Mouse (Mus musculus) heart, embryonic 14.5 days (tissue): ENCODE measurements around the gene 9530077C05Rik. TPM values are rescaled to one million over a fixed set of nuclear protein-coding genes. Genes with fewer than 3 reads are reported as not detected.

ENCODE experiments used
- ATAC-seq: fragments of 200-750 bp; cut with Nextera tagmentation; 2 replicates; pipeline ENCODE4 v1.8.0; 2017; ENCODE audit warnings: low read depth, moderate TSS enrichment; ENCODE audit not compliant: insufficient number of reproducible peaks, insufficient read depth, low FRiP score
- H3K27ac ChIP-seq, 2 experiments: fragments of 200-500 bp in 1 of 2; fragments of 300-500 bp in 1 of 2; sonication (generic) in 1 of 2; replicated peaks in 1 of 2; 2 replicates each; pipeline ENCODE4 v1.5.1; 2012 to 2014; ENCODE audit warnings: low read depth in 2 of 2, low read length in 2 of 2, control low read depth in 1 of 2, mild to moderate bottlenecking in 1 of 2, mixed read lengths in 1 of 2; ENCODE audit not compliant: control insufficient read depth in 1 of 2, insufficient read depth in 1 of 2
- H3K27me3 ChIP-seq: fragments of 300-500 bp; sonication (generic); 2 replicates; pipeline ENCODE4 v1.6.1; 2014; ENCODE audit warnings: mild to moderate bottlenecking, low read length, control low read depth; ENCODE audit not compliant: control insufficient read depth, insufficient read depth
- H3K36me3 ChIP-seq: fragments of 300-500 bp; sonication (generic); 2 replicates; pipeline ENCODE4 v1.6.1; 2014; ENCODE audit warnings: mild to moderate bottlenecking, control low read depth, low read length, mixed read lengths; ENCODE audit not compliant: control insufficient read depth, insufficient read depth
- H3K4me1 ChIP-seq, 2 experiments: fragments of 200-500 bp in 1 of 2; fragments of 300-500 bp in 1 of 2; sonication (generic) in 1 of 2; 2 replicates each; pipeline ENCODE4 v1.6.1; 2012 to 2014; ENCODE audit warnings: low read length in 2 of 2, control low read depth in 1 of 2, mixed read lengths in 1 of 2; ENCODE audit not compliant: control insufficient read depth in 2 of 2, insufficient read depth in 2 of 2
- H3K4me2 ChIP-seq: fragments of 300-500 bp; sonication (generic); 2 replicates; pipeline ENCODE4 v1.6.1; 2014; ENCODE audit warnings: mild to moderate bottlenecking, low read length
- H3K4me3 ChIP-seq, 2 experiments: fragments of 200-500 bp in 1 of 2; fragments of 300-500 bp in 1 of 2; sonication (generic) in 1 of 2; 2 replicates each; pipeline ENCODE4 v1.5.1; 2012 to 2014; ENCODE audit warnings: low read length in 2 of 2, mild to moderate bottlenecking in 2 of 2, control low read depth in 1 of 2, low read depth in 1 of 2, moderate library complexity in 1 of 2; ENCODE audit not compliant: control insufficient read depth in 1 of 2, insufficient read depth in 1 of 2
- H3K9ac ChIP-seq: fragments of 300-500 bp; sonication (generic); 2 replicates; pipeline ENCODE4 v1.6.1; 2014; ENCODE audit warnings: mild to moderate bottlenecking, low read length
- H3K9me3 ChIP-seq: fragments of 300-500 bp; sonication (generic); 2 replicates; pipeline ENCODE4 v1.6.1; 2016; ENCODE audit warnings: low read length, control low read depth; ENCODE audit not compliant: control insufficient read depth
- WGBS: fragments of 180-500 bp; shearing (Covaris S2); extraction: QIAGEN DNeasy Blood & Tissue Kit; methylation state at CpG from one replicate; pipeline ENCODE4 v1.1.7; 2014; 5-methylcytosine and 5-hydroxymethylcytosine counted together
- polyA plus RNA-seq: library from polyadenylated mRNA; unstranded; fragments of >200 nt; fragmentation: Nextera tagmentation; extraction: Ambion mirVana; gene quantifications from 2 replicates; pipeline ENCODE4 v1.2.1, GENCODE M21; 2014

Gene 9530077C05Rik
- polyA plus RNA-seq, 1 experiment from 2014 or later = 1.9 TPM

DNA sequence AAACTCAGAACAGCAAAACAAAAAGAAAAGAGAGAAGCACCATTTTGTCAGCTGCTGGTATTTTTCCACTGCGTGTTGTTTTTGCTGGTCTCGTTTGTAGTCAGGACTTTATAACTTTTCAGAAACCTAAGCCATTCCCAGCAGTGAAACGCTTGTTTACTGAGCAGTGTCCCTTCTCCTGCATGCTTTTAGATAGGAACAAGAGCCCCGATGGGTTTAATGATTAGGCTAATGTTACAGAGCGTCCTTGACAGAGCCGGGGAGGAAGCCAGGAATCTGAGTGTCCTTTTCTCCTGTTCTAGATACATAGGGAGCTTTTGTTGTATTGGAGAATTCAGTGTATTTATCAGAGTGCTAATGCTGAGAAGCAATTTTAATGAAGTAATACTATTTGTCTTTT is 6.2 kb downstream of the 9530077C05Rik start:
- H3K9ac ChIP-seq = no peak overlapping the region
- no peak overlapping the region for H3K4me3 ChIP-seq
- H3K36me3 ChIP-seq = no peaks in the 10 kb centered on the region
- H3K4me1 ChIP-seq = peaks cover 2 to 7% of the 10 kb centered on the region in 2 experiments; a peak in 2 of 4 replicates
- no peak overlapping the region for H3K27ac ChIP-seq
- H3K4me2 ChIP-seq = no peak overlapping the region
- WGBS = 48% methylated on average over 6 of the region's 6 CpGs
- no peaks in the 10 kb centered on the region; the same call in 1 of the 2 replicates for H3K27me3 ChIP-seq
- no peaks in the 10 kb centered on the region for H3K9me3 ChIP-seq
- no peak for ATAC-seq

DNA sequence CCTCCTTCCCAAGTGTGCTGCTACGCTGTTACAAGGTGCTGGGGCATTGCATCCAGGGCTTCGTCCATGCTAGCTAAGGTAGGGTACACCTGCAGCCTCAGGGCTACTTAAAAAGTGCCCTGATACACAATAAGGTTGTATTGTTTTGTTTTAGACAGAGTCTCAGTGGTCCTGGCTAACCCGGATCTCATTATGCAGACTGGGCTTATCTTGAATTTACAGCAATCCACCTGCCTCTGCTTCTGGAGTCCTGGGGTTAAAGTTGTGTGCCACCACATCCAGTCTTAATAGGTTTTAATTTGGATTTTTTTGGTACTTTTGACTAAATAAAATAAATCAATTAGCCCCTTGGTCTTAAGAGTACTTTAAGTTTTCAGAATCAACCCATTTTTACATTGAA is 8.6 kb downstream of the 9530077C05Rik start:
- Histone ChIP-seq H3K9me3 (no peaks in the 10 kb centered on the region), H3K36me3 (no peaks in the 10 kb centered on the region), H3K27me3 (no peaks in the 10 kb centered on the region), H3K4me1 (peaks cover 7 to 22% of the 10 kb centered on the region in 2 experiments), H3K4me2 (no peak overlapping the region), H3K9ac (no peak overlapping the region), H3K27ac (no peak overlapping the region), H3K4me3 (no peak overlapping the region)
- WGBS = 86% methylated on average over 3 of the region's 3 CpGs
- ATAC-seq = no peak

- Histone ChIP-seq H3K4me2 (no peak overlapping the region), H3K27ac (no peak overlapping the region), H3K4me3 (no peak overlapping the region), H3K36me3 (no peaks in the 10 kb centered on the region), H3K9ac (no peak overlapping the region), H3K9me3 (no peaks in the 10 kb centered on the region), H3K4me1 (peaks cover 7 to 22% of the 10 kb centered on the region in 2 experiments), H3K27me3 (no peaks in the 10 kb centered on the region)
- WGBS = 31% methylated on average over 7 of the region's 7 CpGs
- ATAC-seq = no peak
Measured at GRCm38 (mm10) chr9:22420491-22420890, 9.2 kb downstream of the 9530077C05Rik start.

DNA sequence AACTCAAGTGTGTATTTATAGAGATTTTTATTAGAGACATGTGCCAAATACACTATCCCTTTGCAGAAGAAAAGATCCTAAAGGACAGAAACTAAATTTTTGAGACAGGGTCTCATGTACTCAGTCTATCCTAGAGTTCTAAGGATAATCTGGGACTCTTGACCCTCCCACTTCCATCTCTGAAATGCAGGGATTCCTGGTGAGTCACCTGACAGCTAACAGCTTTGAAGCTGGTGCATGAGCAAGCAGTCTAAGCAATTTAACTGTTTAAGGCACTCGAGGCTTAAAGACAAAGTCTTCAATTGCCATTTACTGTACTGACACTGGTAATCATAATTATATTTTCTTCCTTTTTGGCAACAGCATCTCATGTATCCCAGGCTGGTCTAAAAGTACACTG is 11.2 kb downstream of the 9530077C05Rik start:
- Histone ChIP-seq H3K27me3 (no peaks in the 10 kb centered on the region), H3K9me3 (no peaks in the 10 kb centered on the region), H3K36me3 (no peaks in the 10 kb centered on the region), H3K4me1 (peaks cover 7 to 22% of the 10 kb centered on the region in 2 experiments), H3K27ac (no peak overlapping the region), H3K9ac (no peak overlapping the region), H3K4me2 (no peak overlapping the region), H3K4me3 (no peak overlapping the region)
- 37% methylated on average over 1 of the region's 1 CpGs for WGBS
- no peak for ATAC-seq

- H3K27me3 ChIP-seq = no peaks in the 10 kb centered on the region
- H3K36me3 ChIP-seq = no peaks in the 10 kb centered on the region
- ATAC-seq = no peak
- H3K9me3 ChIP-seq = no peaks in the 10 kb centered on the region
- peak overlapping the region in 1 of 2 experiments; percentile 2; a peak in 1 of 4 replicates for H3K27ac ChIP-seq
- WGBS = 23% methylated on average over 1 of the region's 1 CpGs
- H3K4me3 ChIP-seq = no peak overlapping the region
- no peak overlapping the region for H3K9ac ChIP-seq
- H3K4me1 ChIP-seq = peaks cover 7 to 22% of the 10 kb centered on the region in 2 experiments
- no peak overlapping the region for H3K4me2 ChIP-seq
Measured at GRCm38 (mm10) chr9:22423507-22423906, 12.2 kb downstream of the 9530077C05Rik start.

GRCm38 (mm10) chr9:22424196-22424595 is 12.9 kb downstream of the 9530077C05Rik start:
- Histone ChIP-seq H3K9ac (no peak overlapping the region), H3K9me3 (no peaks in the 10 kb centered on the region), H3K4me2 (no peak overlapping the region), H3K27ac (peak overlapping the region; percentile 24 to 37; a peak in 2 of 4 replicates), H3K27me3 (no peaks in the 10 kb centered on the region), H3K4me3 (no peak overlapping the region), H3K4me1 (peaks cover 7 to 22% of the 10 kb centered on the region in 2 experiments), H3K36me3 (no peaks in the 10 kb centered on the region)
- ATAC-seq = no peak
- 46% methylated on average over 10 of the region's 10 CpGs for WGBS

DNA sequence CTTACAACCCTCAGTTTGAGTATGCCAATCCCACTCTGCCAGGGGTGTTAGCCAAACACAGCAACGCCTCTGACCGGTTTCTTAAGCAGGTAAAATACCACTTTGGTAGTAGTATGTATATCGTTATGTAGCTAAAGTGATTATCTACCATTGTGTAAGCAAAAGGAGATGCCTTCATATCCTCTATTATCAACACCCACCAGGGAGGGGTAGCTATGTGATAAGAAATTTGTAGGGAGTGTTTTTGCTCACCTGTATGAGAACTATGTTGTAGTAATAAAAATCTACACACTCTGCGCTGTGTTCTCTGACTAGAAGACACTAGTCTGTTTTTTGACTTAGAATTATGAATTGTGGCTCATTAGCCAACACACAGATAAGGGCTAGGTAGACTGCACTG is 13.4 kb downstream of the 9530077C05Rik start:
- no peaks in the 10 kb centered on the region for H3K27me3 ChIP-seq
- no peak overlapping the region for H3K27ac ChIP-seq
- WGBS = 92% methylated on average over 4 of the region's 4 CpGs
- H3K4me3 ChIP-seq = no peak overlapping the region
- no peak overlapping the region for H3K9ac ChIP-seq
- H3K36me3 ChIP-seq = no peaks in the 10 kb centered on the region
- ATAC-seq = no peak
- H3K4me1 ChIP-seq = peaks cover 7 to 24% of the 10 kb centered on the region in 2 experiments
- H3K9me3 ChIP-seq = no peaks in the 10 kb centered on the region
- no peak overlapping the region for H3K4me2 ChIP-seq

GRCm38 (mm10) chr9:22428028-22428665 is 16.8 kb downstream of the 9530077C05Rik start:
- no peaks in the 10 kb centered on the region for H3K36me3 ChIP-seq
- no peaks in the 10 kb centered on the region for H3K27me3 ChIP-seq
- WGBS = 76% methylated on average over 2 of the region's 4 CpGs
- no peak overlapping the region for H3K9ac ChIP-seq
- no peak overlapping the region for H3K4me3 ChIP-seq
- no peak overlapping the region for H3K4me2 ChIP-seq
- ATAC-seq = no peak
- H3K9me3 ChIP-seq = no peaks in the 10 kb centered on the region
- H3K27ac ChIP-seq = no peak overlapping the region
- peaks cover 6 to 21% of the 10 kb centered on the region in 2 experiments for H3K4me1 ChIP-seq
